Mouse (Mus musculus) cortical plate, adult 2 months (tissue): Measurements from ENCODE around the gene Pitpnc1. TPM values are rescaled to one million over a fixed set of nuclear protein-coding genes. Genes with fewer than 3 reads are reported as not detected.

Experiments used
- H3K27ac ChIP-seq: fragments of 200-500 bp; 2 replicates; pipeline ENCODE4 v1.5.1; 2012; ENCODE audit warnings: low read length, control low read depth, inconsistent platforms; ENCODE audit not compliant: insufficient read depth
- H3K4me1 ChIP-seq: fragments of 200-500 bp; 2 replicates; pipeline ENCODE4 v1.6.1; 2011; ENCODE audit warnings: low read length; ENCODE audit not compliant: control insufficient read depth, insufficient read depth
- H3K4me3 ChIP-seq: fragments of 200-500 bp; 2 replicates; pipeline ENCODE4 v1.5.1; 2011; ENCODE audit warnings: mild to moderate bottlenecking, low read length, control low read depth; ENCODE audit not compliant: insufficient read depth
- CTCF ChIP-seq: fragments of 200-500 bp; IDR thresholded peaks from 2 replicates; pipeline ENCODE4 v1.5.1; 2011; ENCODE audit warnings: mild to moderate bottlenecking, control low read depth, low read length; ENCODE audit not compliant: insufficient read depth; ENCODE audit errors: extremely low read depth
- POLR2A ChIP-seq: fragments of 200-500 bp; IDR thresholded peaks from 2 replicates; pipeline ENCODE4 v1.6.1; 2011; ENCODE audit warnings: mild to moderate bottlenecking, low read length, control low read depth; ENCODE audit not compliant: insufficient read depth; ENCODE audit errors: extremely low read depth
- polyA plus RNA-seq: library from polyadenylated mRNA; depleted of rRNA; stranded (reverse); fragments of >200 nt; gene quantifications from 2 replicates; pipeline ENCODE4 v1.2.3, GENCODE M21; 2012

Gene Pitpnc1
- polyA plus RNA-seq, 1 experiment, result 35.6 TPM

- TF ChIP-seq CTCF (peak; percentile 74), POLR2A (no peak)
- no peak overlapping the region for H3K27ac ChIP-seq
- no peak overlapping the region for H3K4me3 ChIP-seq
- H3K4me1 ChIP-seq, result no peaks in the 10 kb centered on the region
Observed at GRCm38 (mm10) chr11:107275902-107276301, 194.6 kb downstream of the Pitpnc1 start.

DNA sequence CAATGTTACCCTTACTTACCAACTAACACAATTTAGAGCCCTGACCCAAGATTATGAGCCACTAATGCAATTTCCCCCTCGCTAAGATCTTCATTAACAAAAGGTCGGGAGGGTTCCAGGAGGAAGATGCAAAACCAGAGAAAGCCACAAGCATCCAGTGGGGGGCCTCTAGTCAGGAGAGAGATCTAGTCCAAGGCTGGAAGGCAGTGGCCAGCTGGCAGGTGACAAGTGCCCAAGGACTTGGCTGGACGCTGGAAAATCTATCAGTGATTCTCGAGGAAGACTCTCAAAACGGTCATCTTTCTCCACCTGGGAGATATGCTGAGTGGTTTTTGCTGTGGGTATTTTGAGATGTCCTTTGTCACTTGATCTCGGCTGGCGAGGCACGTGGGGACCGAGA is 196.3 kb downstream of the Pitpnc1 start:
- TF ChIP-seq POLR2A (no peak), CTCF (no peak)
- Histone ChIP-seq H3K27ac (no peak overlapping the region), H3K4me3 (no peak overlapping the region), H3K4me1 (no peaks in the 10 kb centered on the region)

DNA sequence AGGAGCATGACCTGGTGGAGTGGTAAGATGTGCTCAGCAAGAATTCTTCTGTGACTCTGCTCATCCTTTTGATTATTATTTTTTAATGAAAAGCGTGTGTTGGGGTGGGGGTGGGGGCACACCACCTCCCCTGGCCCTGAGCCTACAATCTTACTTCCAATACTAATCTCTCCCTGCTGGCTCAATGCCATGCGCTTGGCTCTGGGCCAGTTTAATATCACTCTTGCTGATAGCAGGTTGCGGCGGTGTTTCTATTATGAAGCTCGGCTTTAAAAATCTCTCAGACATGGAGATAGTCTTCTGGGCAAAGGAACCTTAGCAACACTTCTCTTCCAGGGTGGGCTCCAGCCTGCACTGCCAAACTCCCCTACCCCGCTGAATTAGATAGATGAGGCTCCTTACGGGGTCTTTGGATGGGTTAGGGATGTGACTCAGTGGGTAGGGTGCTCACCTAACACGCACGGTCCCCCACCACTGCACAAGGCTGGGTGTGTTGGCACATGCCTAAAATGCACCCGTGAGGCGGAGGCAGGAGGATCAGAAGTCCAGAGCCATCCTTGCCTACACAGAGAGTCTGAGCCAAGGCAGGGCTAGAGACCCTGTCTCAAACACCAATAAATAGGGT is 198.0 kb downstream of the Pitpnc1 start:
- Histone ChIP-seq H3K27ac (no peak overlapping the region), H3K4me1 (no peaks in the 10 kb centered on the region), H3K4me3 (no peak overlapping the region)
- no peak for TF ChIP-seq CTCF
- no peak for TF ChIP-seq POLR2A

DNA sequence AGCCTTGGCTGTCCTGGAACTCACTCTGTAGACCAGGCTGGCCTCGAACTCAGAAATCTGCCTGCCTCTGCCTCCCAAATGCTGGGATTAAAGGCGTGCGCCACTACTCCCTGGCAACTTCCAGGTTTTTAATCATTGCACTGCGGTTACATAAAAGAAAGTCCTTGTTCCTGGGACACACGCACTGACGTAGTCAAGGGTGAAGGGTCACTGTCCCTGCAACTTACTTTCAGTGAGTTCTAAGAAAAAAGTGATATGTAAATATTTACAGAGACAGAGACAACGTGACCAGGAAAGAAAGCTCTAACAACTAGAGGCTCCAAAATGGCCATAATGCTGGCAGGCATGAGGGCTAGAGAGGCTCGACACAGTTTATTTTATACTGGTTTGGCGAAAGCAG is 199.9 kb downstream of the Pitpnc1 start:
- Histone ChIP-seq H3K27ac (no peak overlapping the region), H3K4me1 (no peaks in the 10 kb centered on the region), H3K4me3 (no peak overlapping the region)
- TF ChIP-seq POLR2A, result no peak
- no peak for TF ChIP-seq CTCF

- TF ChIP-seq CTCF (0 out of 2 replicates have a peak, but pooled peaks have one; percentile 19), POLR2A (no peak)
- Histone ChIP-seq H3K27ac (no peak overlapping the region), H3K4me3 (no peak overlapping the region), H3K4me1 (peaks cover 2% of the 10 kb centered on the region; the same call in 1 of the 2 replicates)
Observed at GRCm38 (mm10) chr11:107267522-107267921, 203.0 kb downstream of the Pitpnc1 start.

DNA sequence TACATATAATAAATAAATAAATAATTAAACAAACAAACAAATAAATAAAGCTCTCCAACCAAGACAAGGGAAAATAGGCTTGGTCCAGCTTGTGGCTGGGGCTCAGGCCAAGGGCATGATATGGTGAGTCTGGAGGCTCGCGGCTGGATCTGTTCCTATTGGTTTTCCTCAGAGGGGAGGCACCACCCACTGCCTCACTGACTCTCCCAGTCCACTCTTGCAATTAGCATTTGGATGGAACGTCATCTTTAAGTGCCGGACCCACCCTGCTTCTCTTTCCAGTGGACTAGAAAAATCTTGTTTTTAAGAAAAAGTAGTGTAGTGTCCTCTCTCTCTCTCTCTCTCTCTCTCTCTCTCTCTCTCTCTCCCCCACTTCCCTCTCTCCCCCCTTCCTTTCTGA is 204.6 kb downstream of the Pitpnc1 start:
- Histone ChIP-seq H3K4me1 (peaks cover 2% of the 10 kb centered on the region; the same call in 1 of the 2 replicates), H3K4me3 (no peak overlapping the region), H3K27ac (no peak overlapping the region)
- TF ChIP-seq CTCF (no peak), POLR2A (no peak)

DNA sequence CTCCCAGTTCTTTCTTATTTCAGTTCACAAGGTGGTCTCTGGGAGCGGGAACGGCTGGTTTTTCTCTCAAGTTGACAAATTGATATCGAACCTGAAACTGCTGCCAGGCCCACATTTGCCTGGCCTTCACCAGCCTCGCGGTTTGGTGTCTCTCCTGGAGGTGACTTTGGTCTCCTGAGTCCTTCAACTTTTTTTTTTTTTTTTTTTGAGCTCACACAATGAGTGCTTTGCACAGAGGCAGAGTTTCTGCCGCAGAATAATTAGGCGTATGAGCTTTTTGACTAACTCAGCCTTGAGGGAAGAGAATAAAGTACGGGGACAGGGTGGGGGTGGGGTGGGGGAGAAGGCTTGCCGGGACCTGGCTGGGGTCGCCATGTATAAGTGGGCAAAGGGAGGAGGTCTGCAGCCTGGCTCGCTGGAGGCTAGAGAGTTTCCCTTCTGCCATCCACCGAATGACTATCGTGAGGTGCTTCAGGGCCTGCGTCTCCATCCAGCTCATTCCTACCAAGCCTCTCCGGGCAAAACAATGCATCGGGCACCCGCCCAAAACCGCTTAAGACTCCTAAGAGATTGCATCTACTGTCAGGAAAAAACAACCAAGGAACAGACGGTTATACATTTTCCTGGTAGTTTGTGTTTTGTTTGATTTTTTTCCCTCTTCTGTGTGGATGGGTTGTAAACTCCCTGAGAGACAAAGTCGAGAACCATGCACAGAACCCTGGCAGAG is 205.4 kb downstream of the Pitpnc1 start:
- H3K4me3 ChIP-seq, result no peak overlapping the region
- no peak overlapping the region for H3K27ac ChIP-seq
- peaks cover 2% of the 10 kb centered on the region; the same call in 1 of the 2 replicates for H3K4me1 ChIP-seq
- no peak for TF ChIP-seq CTCF
- TF ChIP-seq POLR2A, result no peak

GRCm38 (mm10) chr11:107263838-107264237 is 206.7 kb downstream of the Pitpnc1 start:
- H3K4me3 ChIP-seq, result no peak overlapping the region
- no peak overlapping the region for H3K27ac ChIP-seq
- H3K4me1 ChIP-seq, result peaks cover 2% of the 10 kb centered on the region; the same call in 1 of the 2 replicates
- TF ChIP-seq POLR2A, result no peak
- TF ChIP-seq CTCF, result no peak

GRCm38 (mm10) chr11:107259428-107259827 is 211.1 kb downstream of the Pitpnc1 start:
- Histone ChIP-seq H3K4me3 (no peak overlapping the region), H3K4me1 (peaks cover 1% of the 10 kb centered on the region; the same call in 1 of the 2 replicates), H3K27ac (no peak overlapping the region)
- no peak for TF ChIP-seq POLR2A
- TF ChIP-seq CTCF, result no peak

GRCm38 (mm10) chr11:107255185-107255584 is 215.3 kb downstream of the Pitpnc1 start:
- peaks cover 1% of the 10 kb centered on the region for H3K4me1 ChIP-seq
- no peak overlapping the region for H3K27ac ChIP-seq
- no peak for TF ChIP-seq CTCF
- no peak for TF ChIP-seq POLR2A
- H3K4me3 ChIP-seq, result no peak overlapping the region
